Mouse (Mus musculus) heart, embryonic 14.5 days (tissue): Measurements from ENCODE around the gene Tmem120b. TPM values are rescaled to one million over a fixed set of nuclear protein-coding genes. Genes with fewer than 3 reads are reported as not detected.

Experiments
- ATAC-seq: fragments of 200-750 bp; cut with Nextera tagmentation; 2 replicates; pipeline ENCODE4 v1.8.0; 2017; ENCODE audit warnings: low read depth, moderate TSS enrichment; ENCODE audit not compliant: insufficient number of reproducible peaks, insufficient read depth, low FRiP score
- H3K27ac ChIP-seq, 2 experiments: fragments of 200-500 bp in 1 of 2; fragments of 300-500 bp in 1 of 2; sonication (generic) in 1 of 2; replicated peaks in 1 of 2; 2 replicates each; pipeline ENCODE4 v1.5.1; 2012 to 2014; ENCODE audit warnings: low read depth in 2 of 2, low read length in 2 of 2, control low read depth in 1 of 2, mild to moderate bottlenecking in 1 of 2, mixed read lengths in 1 of 2; ENCODE audit not compliant: control insufficient read depth in 1 of 2, insufficient read depth in 1 of 2
- H3K27me3 ChIP-seq: fragments of 300-500 bp; sonication (generic); 2 replicates; pipeline ENCODE4 v1.6.1; 2014; ENCODE audit warnings: mild to moderate bottlenecking, low read length, control low read depth; ENCODE audit not compliant: control insufficient read depth, insufficient read depth
- H3K36me3 ChIP-seq: fragments of 300-500 bp; sonication (generic); 2 replicates; pipeline ENCODE4 v1.6.1; 2014; ENCODE audit warnings: mild to moderate bottlenecking, control low read depth, low read length, mixed read lengths; ENCODE audit not compliant: control insufficient read depth, insufficient read depth
- H3K4me1 ChIP-seq, 2 experiments: fragments of 200-500 bp in 1 of 2; fragments of 300-500 bp in 1 of 2; sonication (generic) in 1 of 2; 2 replicates each; pipeline ENCODE4 v1.6.1; 2012 to 2014; ENCODE audit warnings: low read length in 2 of 2, control low read depth in 1 of 2, mixed read lengths in 1 of 2; ENCODE audit not compliant: control insufficient read depth in 2 of 2, insufficient read depth in 2 of 2
- H3K4me2 ChIP-seq: fragments of 300-500 bp; sonication (generic); 2 replicates; pipeline ENCODE4 v1.6.1; 2014; ENCODE audit warnings: mild to moderate bottlenecking, low read length
- H3K4me3 ChIP-seq, 2 experiments: fragments of 200-500 bp in 1 of 2; fragments of 300-500 bp in 1 of 2; sonication (generic) in 1 of 2; 2 replicates each; pipeline ENCODE4 v1.5.1; 2012 to 2014; ENCODE audit warnings: low read length in 2 of 2, mild to moderate bottlenecking in 2 of 2, control low read depth in 1 of 2, low read depth in 1 of 2, moderate library complexity in 1 of 2; ENCODE audit not compliant: control insufficient read depth in 1 of 2, insufficient read depth in 1 of 2
- H3K9ac ChIP-seq: fragments of 300-500 bp; sonication (generic); 2 replicates; pipeline ENCODE4 v1.6.1; 2014; ENCODE audit warnings: mild to moderate bottlenecking, low read length
- H3K9me3 ChIP-seq: fragments of 300-500 bp; sonication (generic); 2 replicates; pipeline ENCODE4 v1.6.1; 2016; ENCODE audit warnings: low read length, control low read depth; ENCODE audit not compliant: control insufficient read depth
- WGBS: fragments of 180-500 bp; shearing (Covaris S2); extraction: QIAGEN DNeasy Blood & Tissue Kit; methylation state at CpG from one replicate; pipeline ENCODE4 v1.1.7; 2014; 5-methylcytosine and 5-hydroxymethylcytosine counted together
- polyA plus RNA-seq: library from polyadenylated mRNA; unstranded; fragments of >200 nt; fragmentation: Nextera tagmentation; extraction: Ambion mirVana; gene quantifications from 2 replicates; pipeline ENCODE4 v1.2.1, GENCODE M21; 2014

Gene Tmem120b
- polyA plus RNA-seq, 1 experiment from 2014 or later = 11.3 TPM

DNA sequence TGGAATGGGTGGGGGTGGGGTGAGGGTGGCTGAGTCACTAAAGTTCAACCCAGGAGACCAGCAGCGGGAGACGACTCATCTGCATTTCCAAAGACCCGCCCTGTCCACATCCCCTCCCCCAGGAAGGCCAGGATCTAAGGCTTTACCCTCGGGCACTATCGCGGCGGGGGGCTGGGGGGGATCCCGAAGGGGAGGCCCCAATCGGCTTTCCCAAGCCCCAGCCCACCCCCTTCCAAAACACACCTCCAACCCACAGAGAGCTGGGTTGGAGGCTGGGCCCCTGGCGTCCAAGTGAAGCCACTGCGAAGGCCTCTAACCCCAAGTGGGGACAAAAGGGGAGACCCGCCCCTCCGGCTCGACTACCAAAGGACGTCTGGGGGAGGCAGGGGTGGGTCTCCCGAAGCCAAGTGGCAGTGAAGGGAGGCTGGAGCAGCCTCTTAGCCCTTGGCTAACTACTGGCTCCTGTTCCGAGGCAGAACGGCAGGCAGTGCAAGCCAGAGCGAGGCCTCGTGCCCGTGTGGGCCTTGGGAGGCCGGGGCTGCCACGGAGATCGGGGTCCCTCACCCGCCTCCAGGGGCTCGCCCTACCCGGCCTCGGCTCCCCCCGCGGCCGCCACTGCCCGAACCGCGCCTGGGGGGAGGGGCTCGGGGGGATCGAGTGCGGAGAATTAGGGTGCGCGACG lies 70.2 kb downstream of the Tmem120b start:
- H3K27me3 ChIP-seq = no peaks in the 10 kb centered on the region
- 1% methylated on average over 40 of the region's 40 CpGs for WGBS
- H3K27ac ChIP-seq = peak overlapping the region; percentile 100
- no peaks in the 10 kb centered on the region for H3K9me3 ChIP-seq
- peak overlapping the region; percentile 95 for H3K4me2 ChIP-seq
- H3K4me3 ChIP-seq = peak overlapping the region; percentile 65 to 93
- 0 out of 2 replicates have a peak, but pooled peaks cover 10% of the 10 kb centered on the region for H3K36me3 ChIP-seq
- H3K9ac ChIP-seq = peak overlapping the region; percentile 100
- peaks cover 49 to 56% of the 10 kb centered on the region in 2 experiments for H3K4me1 ChIP-seq
- no peak for ATAC-seq

DNA sequence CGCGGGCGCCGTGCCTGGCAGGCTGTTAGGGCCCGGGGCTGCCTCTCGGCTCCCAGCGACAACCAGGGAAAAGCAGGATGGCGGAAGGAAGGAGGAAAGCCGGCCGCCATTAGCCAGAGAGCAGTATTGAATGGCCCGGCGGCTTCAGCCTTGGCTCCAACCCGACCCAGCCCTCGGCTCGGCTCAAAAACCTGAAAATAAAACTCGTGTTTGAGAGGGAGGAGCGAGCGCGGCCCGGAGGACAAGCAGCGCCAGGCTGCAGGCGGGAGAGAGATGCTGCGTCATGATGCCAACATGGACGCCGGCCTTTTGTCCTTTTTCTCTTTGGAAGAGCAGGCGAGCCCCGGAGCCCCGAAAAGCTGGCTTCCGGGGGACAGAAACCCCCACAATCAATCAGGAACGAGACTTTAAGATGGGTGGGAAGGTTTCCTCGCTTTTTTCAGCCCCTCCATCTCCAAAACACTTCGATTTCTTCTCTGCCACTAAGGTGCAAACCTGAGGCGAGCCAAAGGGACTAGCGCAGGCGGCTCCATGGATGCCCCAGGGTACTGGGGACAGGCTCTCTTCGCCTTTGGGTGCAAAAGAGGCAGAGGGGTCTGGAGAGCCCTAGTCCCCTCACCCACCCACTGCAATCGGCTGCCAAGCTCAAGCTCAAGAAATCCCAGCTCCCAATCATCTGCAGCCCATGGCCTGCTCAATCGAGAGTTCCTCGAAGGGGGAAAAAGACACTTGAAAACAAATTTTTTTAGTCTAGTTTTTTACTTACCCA lies 70.9 kb downstream of the Tmem120b start:
- Histone ChIP-seq H3K4me2 (peak overlapping the region; percentile 95), H3K9ac (peak overlapping the region; percentile 100), H3K4me3 (peak overlapping the region; percentile 65 to 93), H3K27ac (peak overlapping the region; percentile 100), H3K4me1 (peaks cover 46 to 56% of the 10 kb centered on the region in 2 experiments), H3K27me3 (no peaks in the 10 kb centered on the region), H3K9me3 (no peaks in the 10 kb centered on the region), H3K36me3 (0 out of 2 replicates have a peak, but pooled peaks cover 4% of the 10 kb centered on the region)
- 1% methylated on average over 39 of the region's 39 CpGs for WGBS
- no peak for ATAC-seq

DNA sequence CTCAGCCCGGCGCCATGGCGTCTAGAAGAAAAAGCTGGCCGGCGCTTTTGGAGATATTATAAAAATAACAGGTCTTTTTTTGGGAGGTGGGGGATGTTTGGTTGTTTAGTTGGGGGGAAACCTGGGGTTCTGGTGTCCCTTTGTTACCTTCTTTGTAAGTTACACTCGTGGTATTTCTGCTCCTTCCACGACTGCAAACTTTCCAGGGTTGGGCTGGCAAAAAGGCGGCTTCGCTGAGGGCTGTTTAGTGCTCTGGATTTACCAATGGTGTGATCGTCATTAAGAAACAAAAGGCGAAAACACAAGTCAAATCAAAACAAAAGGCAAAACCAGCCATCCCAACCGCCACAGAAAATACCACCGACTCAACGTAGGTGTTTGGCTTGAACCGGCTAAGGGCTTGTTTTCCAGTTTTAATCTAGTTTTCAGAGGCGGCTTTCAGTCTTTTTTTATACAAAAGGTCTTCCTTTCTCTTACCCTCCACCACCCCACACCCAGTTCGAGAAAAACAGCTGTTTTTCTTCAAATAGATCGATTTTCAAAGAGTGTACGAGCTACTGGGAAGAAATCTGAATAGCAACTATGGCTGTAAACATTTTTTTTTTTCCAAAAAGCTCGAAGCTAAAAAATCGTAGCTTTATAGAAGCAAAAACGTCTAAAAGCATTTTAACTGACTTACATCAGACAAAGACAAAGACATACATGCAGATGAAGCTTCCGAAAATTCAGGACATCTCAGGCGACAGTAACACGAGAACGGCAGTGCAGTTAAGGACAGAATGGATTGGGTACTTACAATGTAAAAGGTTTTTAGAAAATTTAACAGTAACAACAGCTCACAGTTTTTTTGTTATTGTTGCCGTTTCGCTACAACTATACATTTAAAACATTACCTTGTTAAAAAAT lies 71.8 kb downstream of the Tmem120b start:
- Histone ChIP-seq H3K9me3 (no peaks in the 10 kb centered on the region), H3K27ac (peak overlapping the region; percentile 100), H3K36me3 (peaks cover 10% of the 10 kb centered on the region), H3K4me2 (peak overlapping the region; percentile 95), H3K4me3 (peak overlapping the region; percentile 65 to 93), H3K9ac (peak overlapping the region; percentile 100), H3K4me1 (peaks cover 47 to 56% of the 10 kb centered on the region in 2 experiments), H3K27me3 (no peaks in the 10 kb centered on the region)
- ATAC-seq = no peak
- WGBS = 2% methylated on average over 28 of the region's 28 CpGs

DNA sequence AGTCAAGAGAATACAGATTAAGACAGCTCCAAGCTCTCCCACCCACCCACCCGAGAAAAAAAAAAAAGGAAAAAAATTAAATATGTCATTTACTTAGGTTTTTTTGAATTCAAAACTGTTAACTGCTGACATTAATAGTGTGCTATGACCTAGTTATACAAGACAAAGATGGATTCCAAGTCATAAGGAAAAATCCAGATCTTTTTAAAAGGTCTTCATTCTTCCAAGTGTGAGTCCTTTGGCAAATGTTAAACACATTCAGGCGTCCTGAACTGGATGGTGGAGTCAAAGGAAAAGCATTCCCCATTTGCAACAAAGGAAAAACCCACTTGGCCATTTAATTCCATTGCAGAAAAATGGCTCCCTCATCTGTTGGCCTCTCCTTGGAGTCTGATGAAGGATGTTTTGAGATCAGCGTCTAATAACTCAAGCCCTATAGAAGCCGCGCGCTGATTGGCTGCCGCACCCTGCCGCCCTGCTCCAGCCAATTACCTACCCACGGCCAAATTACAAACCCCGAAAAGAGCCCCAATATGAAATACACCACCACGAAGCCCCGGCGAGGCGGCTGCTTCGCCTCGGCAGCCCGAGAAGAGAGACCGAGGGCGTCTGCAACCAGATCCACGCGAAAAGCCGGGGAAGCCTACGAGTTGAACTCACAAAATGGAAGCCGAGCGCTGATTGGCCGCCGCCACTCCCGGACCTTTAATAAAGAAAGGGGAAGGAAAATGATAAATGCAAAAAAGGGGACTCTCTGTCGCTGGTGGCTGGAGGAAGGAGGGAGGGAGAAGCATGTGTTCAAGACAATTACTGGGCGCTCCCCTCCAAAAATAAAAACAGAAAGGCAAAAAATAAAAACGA lies 72.7 kb downstream of the Tmem120b start:
- Histone ChIP-seq H3K4me2 (peak overlapping the region; percentile 95), H3K36me3 (peaks cover 19% of the 10 kb centered on the region), H3K9me3 (no peaks in the 10 kb centered on the region), H3K4me3 (peak overlapping the region; percentile 93), H3K27me3 (no peaks in the 10 kb centered on the region), H3K9ac (peak overlapping the region; percentile 100), H3K27ac (peak overlapping the region; percentile 99 to 100), H3K4me1 (peaks cover 38 to 56% of the 10 kb centered on the region in 2 experiments)
- WGBS = under 1% methylated on average over 31 of the region's 31 CpGs
- ATAC-seq = peak; percentile 7; the same call in 1 of the 2 replicates

DNA sequence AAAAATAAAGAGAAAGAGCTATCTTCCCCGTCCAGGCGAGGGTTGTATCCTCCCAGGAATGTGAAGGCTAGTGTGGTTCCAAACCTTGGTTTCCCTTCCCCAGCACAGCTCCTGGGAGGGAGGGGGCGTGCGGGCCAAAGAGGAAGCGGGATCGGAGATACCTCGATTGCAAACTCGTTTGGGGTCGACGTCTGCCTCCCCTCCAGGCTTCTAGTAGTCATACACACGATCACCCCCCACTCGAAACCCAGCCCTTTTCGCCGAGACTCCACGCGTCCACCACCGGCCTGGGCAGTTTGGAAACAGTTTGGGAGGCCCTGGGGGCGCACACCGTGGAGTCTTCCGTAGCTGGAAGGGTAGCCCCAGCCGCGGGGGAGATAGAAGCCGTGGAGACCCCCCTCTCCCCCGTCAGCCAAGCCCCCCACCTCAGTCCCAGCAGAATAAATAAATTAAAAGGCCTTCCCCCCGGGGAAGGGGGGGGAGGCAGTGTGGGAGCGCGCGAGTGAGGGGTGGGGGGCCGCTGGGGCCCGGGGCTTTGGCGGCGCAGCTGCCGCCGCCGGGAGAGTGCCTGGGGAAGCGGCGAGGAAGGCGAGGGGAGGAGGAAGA lies 73.4 kb downstream of the Tmem120b start:
- ATAC-seq = no peak
- Histone ChIP-seq H3K9ac (peak overlapping the region; percentile 100), H3K27me3 (no peaks in the 10 kb centered on the region), H3K4me1 (peaks cover 33 to 52% of the 10 kb centered on the region in 2 experiments), H3K9me3 (no peaks in the 10 kb centered on the region), H3K27ac (peak overlapping the region; percentile 99 to 100), H3K4me3 (peak overlapping the region; percentile 93), H3K36me3 (peaks cover 26% of the 10 kb centered on the region), H3K4me2 (peak overlapping the region; percentile 95)
- WGBS = under 1% methylated on average over 35 of the region's 38 CpGs

DNA sequence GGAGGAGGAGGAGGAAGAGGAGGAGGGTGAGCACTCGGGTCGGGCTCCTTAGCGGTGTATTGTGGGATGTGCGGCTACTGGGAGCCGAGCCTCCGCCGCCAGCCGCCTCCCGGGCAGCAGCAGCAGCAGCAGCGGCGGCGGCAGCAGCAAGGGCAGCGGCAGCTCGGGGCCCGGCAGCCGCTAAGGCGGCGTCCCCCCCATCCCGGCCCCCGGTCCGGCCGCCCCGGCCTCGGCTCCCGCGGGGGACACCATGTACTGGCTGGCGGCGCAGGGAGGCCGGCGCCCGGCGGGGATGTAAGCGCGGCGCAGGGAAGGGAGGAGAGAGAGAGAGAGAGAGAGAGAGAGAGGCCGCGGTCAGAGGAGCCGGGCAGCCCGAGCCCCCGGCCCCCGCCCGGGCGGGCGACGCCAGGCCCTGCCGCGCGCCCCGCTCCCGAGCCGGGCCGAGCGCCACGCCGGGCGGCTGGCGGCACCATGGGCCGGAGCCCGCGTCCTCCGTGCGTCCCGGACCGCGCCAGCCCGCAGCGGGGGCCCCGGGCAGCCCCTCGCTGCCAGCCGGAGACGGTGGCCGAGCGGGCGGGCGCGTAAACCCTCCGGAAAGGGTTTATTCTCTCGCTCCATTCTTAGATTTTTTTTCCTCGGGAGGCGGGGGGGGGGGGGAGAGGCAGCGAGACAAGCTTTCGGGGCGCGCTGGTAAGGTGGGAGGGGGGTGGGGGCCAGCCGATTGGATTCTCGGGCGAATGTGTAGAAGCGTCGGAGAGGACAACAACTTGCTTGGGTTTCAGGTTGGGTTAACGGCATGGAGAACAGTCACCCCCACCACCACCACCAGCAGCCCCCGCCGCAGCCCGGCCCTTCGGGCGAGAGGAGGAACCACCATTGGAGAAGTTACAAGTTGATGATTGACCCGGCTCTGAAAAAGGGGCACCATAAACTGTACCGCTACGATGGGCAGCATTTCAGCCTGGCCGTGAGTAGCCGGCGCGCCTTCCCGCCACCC lies 74.2 kb downstream of the Tmem120b start, which contains the start of gene Setd1b:
Setd1b (plus strand) TSS at position 33 of the 997 bp plus-strand sequence.
- Histone ChIP-seq H3K27ac (peak within 1 kb of the TSS; percentile 99 to 100), H3K27me3 (no peaks in the 10 kb centered on the region), H3K4me1 (peaks cover 25 to 44% of the 10 kb centered on the region in 2 experiments), H3K4me2 (peak within 1 kb of the TSS; percentile 95), H3K4me3 (peak within 1 kb of the TSS; percentile 93), H3K36me3 (peaks cover 31% of the 10 kb centered on the region), H3K9ac (peak within 1 kb of the TSS; percentile 100), H3K9me3 (no peaks in the 10 kb centered on the region)
- no peak for ATAC-seq
- under 1% methylated on average over 60 of the region's 103 CpGs for WGBS
